Mouse (Mus musculus): ENCODE measurements at regions not wholly inside any gene's neighbourhood (a gene's known extent, or its start where the extent isn't known, plus 50 kb on each side); places are given as distances from the start of the nearest gene placed in this dataset.

DNA sequence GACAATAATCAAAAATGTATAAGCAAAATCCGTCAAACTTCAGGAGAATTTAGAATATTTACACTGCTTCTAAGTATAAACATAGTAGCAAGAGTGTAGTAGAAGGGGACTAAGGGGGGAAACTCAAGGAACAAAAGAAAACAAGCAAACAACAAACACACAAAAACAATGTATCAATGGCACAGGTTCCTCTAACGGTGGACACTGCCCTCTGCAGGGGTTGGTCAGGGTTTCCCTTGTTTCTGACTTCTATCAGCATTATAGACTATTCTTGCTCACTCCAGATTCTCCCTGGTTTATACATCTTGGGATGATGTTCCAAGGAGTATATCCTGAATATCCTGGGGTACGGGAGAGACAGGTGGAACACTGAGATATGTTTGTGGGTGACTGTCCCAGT lies 147.3 kb upstream of the Ppp2r3a start:
- Histone ChIP-seq H3K4me3 (no peak overlapping the region), H3K27ac (no peak overlapping the region), H3K27me3 (ENCODE audit: low read depth, poor library complexity, severe bottlenecking) (no peaks in the 10 kb centered on the region), H3K4me1 (peaks cover 16% of the 10 kb centered on the region), H3K9me3 (replicated peaks) (no peaks in the 10 kb centered on the region), H3K36me3 (no peaks in the 10 kb centered on the region)
- DNase-seq (ENCODE audit: low spot score): no peak
- 84% methylated on average over 3 of the region's 3 CpGs for WGBS

GRCm38 (mm10) chr9:101369380-101369779 lies 117.8 kb upstream of the Ppp2r3a start:
- Histone ChIP-seq H3K27me3 (ENCODE audit: low read depth, poor library complexity, severe bottlenecking) (no peaks in the 10 kb centered on the region), H3K27ac (no peak overlapping the region), H3K36me3 (no peaks in the 10 kb centered on the region), H3K4me1 (0 out of 2 replicates have a peak, but pooled peaks cover 3% of the 10 kb centered on the region), H3K9me3 (replicated peaks) (no peaks in the 10 kb centered on the region), H3K4me3 (no peak overlapping the region)
- WGBS: 51% methylated on average over 2 of the region's 2 CpGs
- DNase-seq (ENCODE audit: low spot score): no peak

GRCm38 (mm10) chr9:101356607-101357006 lies 105.0 kb upstream of the Ppp2r3a start:
- H3K36me3 ChIP-seq: no peaks in the 10 kb centered on the region
- no peak overlapping the region for H3K4me3 ChIP-seq
- no peaks in the 10 kb centered on the region for H3K9me3 ChIP-seq (replicated peaks)
- H3K27ac ChIP-seq: no peak overlapping the region
- WGBS: 44% methylated on average over 6 of the region's 6 CpGs
- no peak for DNase-seq (ENCODE audit: low spot score)
- H3K4me1 ChIP-seq: peaks cover 22% of the 10 kb centered on the region
- no peaks in the 10 kb centered on the region for H3K27me3 ChIP-seq (ENCODE audit: low read depth, poor library complexity, severe bottlenecking)

DNA sequence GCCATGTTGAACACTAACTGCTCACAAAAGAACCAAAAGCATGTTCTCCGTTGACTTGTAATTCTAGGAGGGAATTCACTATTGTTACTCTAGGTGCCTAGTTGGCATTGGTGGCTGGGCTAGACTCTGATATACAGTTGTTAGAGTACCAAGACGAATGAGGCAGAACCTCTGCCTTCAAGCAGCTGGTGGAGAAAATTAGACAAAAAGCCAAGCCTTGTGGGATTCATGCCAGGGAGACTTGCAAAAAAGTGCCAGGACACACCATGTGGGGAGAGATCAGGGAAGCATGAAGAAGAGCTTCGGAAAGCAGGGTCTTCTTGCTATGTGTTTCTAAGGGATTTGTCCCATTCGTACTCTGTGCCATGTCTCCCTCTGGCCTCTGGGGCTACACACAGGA lies 97.2 kb upstream of the Ppp2r3a start:
- Histone ChIP-seq H3K9me3 (replicated peaks) (no peaks in the 10 kb centered on the region), H3K27ac (no peak overlapping the region), H3K4me3 (no peak overlapping the region), H3K36me3 (no peaks in the 10 kb centered on the region), H3K27me3 (ENCODE audit: low read depth, poor library complexity, severe bottlenecking) (no peaks in the 10 kb centered on the region), H3K4me1 (peaks cover 5% of the 10 kb centered on the region; the same call in 1 of the 2 replicates)
- WGBS: 94% methylated on average over 4 of the region's 4 CpGs
- DNase-seq (ENCODE audit: low spot score): no peak

GRCm38 (mm10) chr9:101342887-101343286 lies 91.3 kb upstream of the Ppp2r3a start:
- 73% methylated on average over 5 of the region's 5 CpGs for WGBS
- no peaks in the 10 kb centered on the region for H3K27me3 ChIP-seq (ENCODE audit: low read depth, poor library complexity, severe bottlenecking)
- no peak for DNase-seq (ENCODE audit: low spot score)
- H3K36me3 ChIP-seq: no peaks in the 10 kb centered on the region
- H3K27ac ChIP-seq: no peak overlapping the region
- no peaks in the 10 kb centered on the region for H3K9me3 ChIP-seq (replicated peaks)
- no peak overlapping the region for H3K4me3 ChIP-seq
- H3K4me1 ChIP-seq: peaks cover 12% of the 10 kb centered on the region

GRCm38 (mm10) chr9:101340796-101341465 lies 89.3 kb upstream of the Ppp2r3a start:
- H3K27ac ChIP-seq: no peak overlapping the region
- no peaks in the 10 kb centered on the region for H3K27me3 ChIP-seq (ENCODE audit: low read depth, poor library complexity, severe bottlenecking)
- H3K4me1 ChIP-seq: peaks cover 12% of the 10 kb centered on the region
- 65% methylated on average over 11 of the region's 11 CpGs for WGBS
- H3K36me3 ChIP-seq: no peaks in the 10 kb centered on the region
- no peaks in the 10 kb centered on the region for H3K9me3 ChIP-seq (replicated peaks)
- no peak overlapping the region for H3K4me3 ChIP-seq
- no peak for DNase-seq (ENCODE audit: low spot score)

DNA sequence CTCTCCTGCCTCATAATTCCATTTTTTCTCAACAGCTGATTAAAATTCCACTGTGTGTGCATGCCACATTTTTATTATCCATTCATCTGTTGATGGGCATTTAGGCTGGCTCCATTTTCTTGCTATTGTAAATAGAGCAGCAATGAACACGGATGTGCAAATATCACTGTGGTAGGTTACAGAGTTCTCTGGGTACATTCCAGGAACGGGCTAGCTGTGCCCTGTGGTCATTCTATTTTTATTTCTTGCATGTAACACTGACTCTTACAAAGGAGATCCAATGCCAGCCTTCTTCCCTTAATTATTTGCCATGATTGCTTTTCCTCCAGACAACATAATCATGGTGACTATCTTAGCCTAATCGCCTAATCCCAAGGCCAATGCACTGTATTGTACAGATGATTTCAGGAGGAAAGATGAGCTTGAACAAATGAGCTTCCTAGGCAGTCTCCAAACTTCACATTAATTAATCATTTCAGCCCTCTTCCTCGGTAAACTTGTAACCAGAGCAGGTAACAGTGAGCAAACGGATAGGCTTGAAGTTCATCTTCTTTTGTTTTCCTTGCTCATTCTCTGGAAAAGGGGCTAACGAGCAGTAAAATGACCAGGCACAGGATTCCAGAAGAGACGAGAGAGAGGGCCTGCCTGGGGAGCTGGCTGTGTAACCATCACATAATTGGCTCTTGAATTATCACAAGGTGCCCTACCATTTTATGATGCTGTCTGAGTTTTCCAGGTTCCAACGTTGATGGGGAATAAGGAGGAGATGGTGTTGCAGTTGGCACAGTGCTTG lies 77.6 kb upstream of the Ppp2r3a start:
- DNase-seq (ENCODE audit: low spot score): no peak
- Histone ChIP-seq H3K9me3 (replicated peaks) (no peaks in the 10 kb centered on the region), H3K4me3 (no peak overlapping the region), H3K4me1 (no peaks in the 10 kb centered on the region), H3K27ac (no peak overlapping the region), H3K36me3 (no peaks in the 10 kb centered on the region), H3K27me3 (ENCODE audit: low read depth, poor library complexity, severe bottlenecking) (no peaks in the 10 kb centered on the region)
- WGBS: 72% methylated on average over 8 of the region's 8 CpGs

DNA sequence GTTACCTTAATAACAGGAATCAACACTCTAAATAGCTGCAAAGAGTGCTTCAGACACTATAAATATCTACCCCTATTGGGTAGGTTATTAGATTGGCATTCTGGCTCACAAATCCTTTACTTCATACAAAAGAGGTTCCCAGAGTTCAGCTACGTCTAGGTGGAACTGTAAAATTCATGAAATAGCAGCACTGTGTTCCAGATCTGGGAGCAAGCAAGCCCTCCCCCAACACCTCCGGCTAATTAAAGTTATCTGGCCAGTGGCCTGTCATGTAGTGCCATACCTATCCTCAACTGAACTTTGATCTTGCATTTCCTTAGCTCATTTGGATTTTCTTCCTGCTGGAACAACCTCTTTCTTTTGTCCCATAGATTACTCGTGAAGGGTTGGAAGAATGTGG lies 75.4 kb upstream of the Ppp2r3a start:
- H3K9me3 ChIP-seq (replicated peaks): no peaks in the 10 kb centered on the region
- no peaks in the 10 kb centered on the region for H3K36me3 ChIP-seq
- H3K27ac ChIP-seq: no peak overlapping the region
- WGBS: 57% methylated on average over 3 of the region's 3 CpGs
- H3K27me3 ChIP-seq (ENCODE audit: low read depth, poor library complexity, severe bottlenecking): no peaks in the 10 kb centered on the region
- DNase-seq (ENCODE audit: low spot score): no peak
- H3K4me3 ChIP-seq: no peak overlapping the region
- H3K4me1 ChIP-seq: no peaks in the 10 kb centered on the region

- 49% methylated on average over 4 of the region's 4 CpGs for WGBS
- no peak overlapping the region for H3K27ac ChIP-seq
- H3K27me3 ChIP-seq (ENCODE audit: low read depth, poor library complexity, severe bottlenecking): 0 out of 2 replicates have a peak, but pooled peaks cover 11% of the 10 kb centered on the region
- no peaks in the 10 kb centered on the region for H3K4me1 ChIP-seq
- peak; percentile 72 for DNase-seq (ENCODE audit: low spot score)
- no peaks in the 10 kb centered on the region for H3K9me3 ChIP-seq (replicated peaks)
- no peak overlapping the region for H3K4me3 ChIP-seq
- no peaks in the 10 kb centered on the region for H3K36me3 ChIP-seq
Observed at GRCm38 (mm10) chr9:101314036-101314435, 62.4 kb upstream of the Ppp2r3a start.

GRCm38 (mm10) chr9:101306408-101306935 lies 54.9 kb upstream of the Ppp2r3a start:
- Histone ChIP-seq H3K36me3 (no peaks in the 10 kb centered on the region), H3K4me1 (no peaks in the 10 kb centered on the region), H3K27ac (no peak overlapping the region), H3K27me3 (ENCODE audit: low read depth, poor library complexity, severe bottlenecking) (no peaks in the 10 kb centered on the region), H3K4me3 (no peak overlapping the region), H3K9me3 (replicated peaks) (no peaks in the 10 kb centered on the region)
- DNase-seq (ENCODE audit: low spot score): no peak
- WGBS: 91% methylated on average over 10 of the region's 10 CpGs

- no peaks in the 10 kb centered on the region for H3K36me3 ChIP-seq
- no peaks in the 10 kb centered on the region for H3K27me3 ChIP-seq (ENCODE audit: low read depth, poor library complexity, severe bottlenecking)
- WGBS: 91% methylated on average over 4 of the region's 4 CpGs
- H3K4me3 ChIP-seq: no peak overlapping the region
- DNase-seq (ENCODE audit: low spot score): peak; percentile 4
- no peaks in the 10 kb centered on the region for H3K4me1 ChIP-seq
- no peaks in the 10 kb centered on the region for H3K9me3 ChIP-seq (replicated peaks)
- no peak overlapping the region for H3K27ac ChIP-seq
Observed at GRCm38 (mm10) chr9:101305730-101306129, 54.1 kb upstream of the Ppp2r3a start.
